Mouse (Mus musculus) kidney, postnatal 14 days (tissue): ENCODE measurements at regions not wholly inside any gene's neighbourhood (a gene's known extent, or its start where the extent isn't known, plus 50 kb on each side); places are given as distances from the start of the nearest gene placed in this dataset.
"Not testable (repeated sequence)": the region's sequence is repeated elsewhere in the genome, so short reads cannot be mapped to it uniquely, and the experiment has no call there.

Source experiments
- DNase-seq: peaks from one replicate; pipeline ENCODE4 v3.0.0; 2022; ENCODE audit warnings: mixed read lengths

DNA sequence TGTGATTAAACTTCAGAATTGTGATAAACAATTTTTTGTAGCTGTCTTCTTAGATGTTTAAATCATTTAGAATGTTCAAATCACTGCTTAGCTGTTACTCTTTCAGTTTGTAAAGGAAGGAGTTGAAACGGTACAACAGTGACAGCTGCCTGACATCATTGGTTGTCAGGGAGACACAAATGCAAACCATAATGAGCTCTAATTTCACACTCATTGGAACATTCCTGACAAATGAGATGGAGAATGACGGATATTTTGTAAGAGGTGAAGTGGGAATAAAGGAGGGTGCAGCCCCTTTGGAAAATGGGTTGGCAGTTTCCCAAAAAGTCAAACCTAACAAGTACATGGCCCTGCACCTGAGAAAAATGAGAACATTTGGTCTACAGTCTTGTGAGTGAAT, 62.5 kb downstream of the Rad51ap2 start:
- DNase-seq, result no peak

DNA sequence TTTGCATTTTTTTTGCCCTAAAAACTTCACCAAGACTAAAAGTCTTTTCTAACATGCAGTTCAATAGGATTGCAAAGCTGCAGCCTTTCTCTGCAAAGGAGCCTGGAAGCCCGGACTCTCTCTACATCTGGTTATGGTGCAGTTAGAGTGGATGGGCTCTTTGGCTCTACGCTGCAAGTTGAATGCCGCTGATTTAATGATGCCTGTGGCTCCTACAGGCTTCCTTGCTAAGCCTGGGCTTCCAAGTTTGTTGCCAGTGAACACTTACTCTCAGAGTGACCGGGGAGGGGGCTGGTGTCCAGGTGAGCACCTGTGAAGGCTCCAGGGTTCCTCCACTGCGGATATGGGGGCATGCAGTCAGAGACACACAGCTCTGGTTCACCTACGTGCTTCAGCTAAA, 107.0 kb downstream of the Rad51ap2 start:
- DNase-seq, result no peak

DNA sequence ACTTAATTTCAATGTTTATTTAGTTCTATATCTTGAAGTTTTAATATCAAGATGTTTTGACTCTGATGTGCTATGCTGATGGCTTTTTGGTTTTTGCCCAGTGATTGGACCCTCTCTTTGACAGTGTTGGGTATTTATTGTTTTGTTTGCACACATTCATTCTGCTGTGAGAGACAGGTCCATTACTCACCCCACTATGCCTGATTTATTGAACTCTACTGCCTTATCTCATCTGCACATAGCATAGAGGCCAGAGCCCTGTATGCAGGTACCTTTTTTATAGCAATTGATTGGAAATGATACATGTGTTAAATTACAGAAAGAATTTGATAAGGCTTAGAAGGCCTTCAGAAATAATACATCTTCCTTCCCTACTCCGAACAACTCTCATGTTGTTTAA, 114.3 kb downstream of the Rad51ap2 start:
- no peak for DNase-seq

DNA sequence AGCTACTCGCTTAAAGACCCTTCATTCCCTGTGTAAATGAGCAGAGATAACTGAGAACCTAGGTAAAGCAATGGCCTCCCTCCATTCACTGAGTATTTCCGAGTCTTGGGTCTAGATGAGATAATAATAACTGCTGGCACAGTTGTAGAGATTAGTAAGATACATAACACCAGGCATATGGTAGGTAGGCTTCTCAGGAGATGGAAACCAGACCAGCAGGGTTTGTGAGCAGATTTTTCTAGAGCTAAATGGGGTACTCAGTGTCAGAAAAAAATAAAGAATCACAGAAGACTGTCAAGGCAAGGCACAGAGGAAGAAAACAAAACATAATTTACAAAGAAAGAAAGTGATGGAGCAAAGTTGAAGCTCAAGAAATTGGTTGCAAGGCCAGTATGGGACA, 148.1 kb downstream of the Rad51ap2 start:
- no peak for DNase-seq

DNA sequence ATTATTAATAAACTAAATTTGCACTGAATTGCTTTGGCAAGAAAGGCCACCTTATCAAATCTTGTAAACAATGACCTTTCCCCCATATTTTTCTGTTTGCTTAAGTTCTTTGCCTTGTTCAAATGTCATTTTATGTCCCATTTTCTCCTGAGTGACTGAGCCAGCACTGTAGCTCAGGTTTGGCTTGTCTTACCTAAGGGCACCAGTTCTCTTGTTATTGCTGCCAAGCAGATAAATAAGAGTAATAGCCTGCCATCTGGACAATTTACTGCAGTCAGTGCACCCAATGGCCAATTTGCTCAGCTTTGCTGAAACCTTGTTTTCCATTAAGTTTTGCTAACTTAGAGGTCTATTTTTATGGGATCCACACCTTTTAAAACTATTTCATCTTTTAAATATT, 152.9 kb downstream of the Rad51ap2 start:
- DNase-seq, result no peak

DNA sequence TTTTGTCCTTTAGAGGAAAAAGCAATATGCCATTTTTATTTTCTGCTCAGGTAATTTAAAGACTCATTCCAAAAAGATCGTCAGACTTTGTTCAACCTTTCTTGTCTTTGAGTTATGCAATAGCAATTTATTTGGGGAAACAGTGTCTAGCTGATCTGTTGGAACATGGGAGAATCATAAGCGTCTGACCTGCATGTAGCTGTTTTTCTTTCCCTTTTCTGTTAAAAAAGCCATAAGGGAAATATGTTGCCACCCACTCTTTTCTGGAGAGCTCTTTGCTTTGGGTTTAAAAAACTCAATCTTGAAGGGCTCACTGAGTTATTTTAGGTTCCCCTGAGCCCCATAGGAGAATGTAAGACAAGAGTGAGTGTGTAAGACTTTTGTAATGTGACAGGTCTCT, 155.8 kb downstream of the Rad51ap2 start:
- no peak for DNase-seq

DNA sequence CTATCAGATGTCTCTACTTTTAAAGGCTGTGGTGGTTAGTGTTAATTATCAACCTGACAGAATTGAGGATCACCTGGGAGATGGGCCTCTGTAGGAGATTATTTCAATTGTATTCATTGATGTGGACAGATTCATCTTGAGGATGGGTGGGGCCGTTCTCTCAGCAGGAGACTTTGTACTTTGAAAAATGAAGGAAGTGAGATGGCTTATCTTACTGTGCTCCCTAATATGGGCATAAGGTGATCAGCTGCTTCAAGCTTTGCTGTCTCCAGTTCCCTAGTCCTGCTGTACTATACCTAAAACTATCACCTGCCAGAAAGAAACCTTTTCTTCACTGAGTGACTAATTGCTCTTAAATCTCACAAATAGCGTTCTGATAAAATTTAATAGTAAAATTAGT, 159.4 kb downstream of the Rad51ap2 start:
- DNase-seq, result no peak

DNA sequence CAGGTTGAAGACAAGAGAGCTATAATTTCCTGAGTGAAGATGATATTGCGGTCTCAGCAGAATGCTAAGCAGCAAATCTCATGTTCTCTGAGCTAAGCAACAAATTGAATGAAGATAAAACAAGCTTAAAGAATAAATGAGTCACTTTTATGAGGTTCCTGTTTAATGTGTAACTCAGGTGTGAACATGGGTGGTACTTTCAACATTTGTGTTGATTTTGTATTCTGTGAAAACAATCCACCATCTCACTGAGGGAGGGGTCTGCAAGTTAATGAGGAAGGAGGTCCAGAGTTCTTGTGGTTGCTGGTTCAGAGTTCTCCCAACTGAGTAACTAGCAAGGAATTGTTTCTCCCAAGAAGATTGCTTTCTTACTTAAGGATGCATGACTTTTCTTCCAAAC, 167.7 kb downstream of the Rad51ap2 start:
- DNase-seq, result peak; percentile 6

DNA sequence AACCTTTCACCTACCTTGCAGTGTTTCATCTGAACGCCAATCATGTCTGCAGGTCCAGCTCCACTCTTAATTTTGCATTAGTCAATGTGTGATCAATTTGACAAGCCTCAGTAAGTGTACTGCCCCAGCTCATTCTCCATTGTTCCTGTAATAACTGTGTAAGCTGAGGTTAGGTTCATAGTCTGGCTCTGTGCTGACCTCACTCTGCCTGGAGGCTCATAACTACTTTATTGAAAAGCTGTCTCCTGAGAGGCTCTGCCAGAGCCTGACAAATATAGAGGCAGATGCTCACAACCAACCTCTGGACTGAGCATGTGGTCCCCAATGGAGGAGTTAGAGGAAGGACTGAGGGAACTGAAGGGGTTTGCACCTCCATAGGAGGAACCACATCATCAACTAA, 174.3 kb downstream of the Rad51ap2 start:
- DNase-seq, result no peak

DNA sequence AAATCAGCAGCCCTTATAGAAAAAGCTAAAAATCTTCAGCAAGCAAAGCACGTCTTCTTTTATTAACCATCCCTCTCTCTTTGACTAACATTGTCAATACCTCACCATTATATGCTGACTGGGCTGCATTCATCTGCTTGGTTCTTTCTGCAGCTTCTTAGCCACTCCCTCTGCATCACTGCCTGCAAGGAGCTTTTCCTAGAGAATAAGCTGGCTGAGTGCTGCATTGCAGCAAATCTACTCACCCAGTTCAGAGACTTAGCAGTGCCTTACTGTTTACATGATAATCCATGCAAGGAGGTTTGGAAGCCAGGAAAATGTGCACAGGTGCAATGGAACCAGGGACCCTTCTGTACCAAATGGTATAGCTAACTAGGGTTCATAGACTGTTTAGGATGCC, 175.9 kb downstream of the Rad51ap2 start:
- DNase-seq, result no peak

DNA sequence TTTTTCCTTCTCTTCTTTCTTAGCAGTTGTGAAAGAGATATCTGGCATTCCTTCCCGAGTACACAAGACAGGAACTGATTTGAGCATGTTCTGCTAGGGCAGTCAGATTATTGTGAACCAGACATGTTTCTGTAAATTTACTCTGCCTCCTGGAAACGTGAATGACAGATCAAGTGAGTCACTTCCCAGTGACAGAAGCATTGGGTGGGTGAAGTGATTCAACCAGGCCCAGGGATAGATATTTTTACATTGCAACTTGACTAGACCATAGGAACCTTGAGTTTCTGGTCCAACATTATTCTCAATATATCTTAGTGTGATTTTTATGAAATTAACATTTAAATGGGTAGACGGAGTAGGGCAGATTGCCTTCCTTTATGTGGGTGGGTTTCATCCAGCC, 217.4 kb downstream of the Rad51ap2 start:
- no peak for DNase-seq

DNA sequence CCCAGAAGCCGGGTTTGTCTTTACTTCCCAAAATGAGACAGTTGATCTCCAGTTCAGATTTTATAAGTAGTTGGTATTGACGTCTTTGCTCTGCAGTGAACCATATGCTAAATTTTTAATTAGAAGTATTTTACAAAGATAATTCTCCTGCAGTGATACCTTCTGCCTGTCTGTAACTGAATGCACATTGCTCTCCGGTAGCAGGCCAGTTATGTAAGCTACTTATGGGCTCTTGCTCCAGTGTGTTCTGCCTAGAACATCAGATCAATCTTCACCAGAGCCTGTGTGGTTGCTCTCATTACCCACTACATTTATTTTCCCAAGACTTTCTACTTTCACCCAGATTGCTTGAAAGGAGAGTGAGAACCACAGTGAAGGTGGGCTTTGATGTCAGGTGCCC, 238.9 kb downstream of the Rad51ap2 start:
- DNase-seq, result no peak

DNA sequence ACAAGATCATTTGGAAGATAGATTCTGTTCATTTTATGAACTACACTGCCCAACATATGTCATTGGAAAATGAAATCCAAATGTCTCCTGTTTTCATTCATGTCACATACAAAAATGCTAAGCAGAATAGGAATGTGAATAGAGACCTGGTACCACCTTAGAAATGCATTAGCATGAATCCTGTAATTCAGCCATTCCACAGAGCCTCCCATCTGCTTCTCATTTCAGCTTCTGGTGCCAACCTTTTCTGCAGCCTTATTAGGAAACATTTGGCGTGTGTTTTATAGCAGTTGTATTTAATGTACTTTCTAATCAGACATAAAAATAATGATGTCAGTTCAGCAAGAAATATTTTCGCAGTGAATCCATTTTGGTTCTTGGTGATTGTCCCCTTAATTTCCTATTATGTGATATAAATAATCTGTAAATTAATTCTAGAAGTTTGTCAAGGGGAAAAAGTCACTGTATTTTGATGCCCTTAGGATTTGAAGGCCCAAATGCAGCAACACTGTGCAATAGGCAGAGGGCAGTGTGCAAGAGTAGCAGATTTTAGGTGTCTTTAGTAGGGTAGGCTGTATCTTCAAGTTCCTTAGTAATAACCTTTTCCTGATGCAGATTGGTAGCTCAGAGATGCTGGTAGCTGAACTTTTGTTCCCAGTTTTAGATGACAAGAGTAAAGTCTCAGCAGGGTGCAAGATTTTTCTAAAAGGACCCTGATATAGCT, 253.2 kb downstream of the Rad51ap2 start:
- no peak for DNase-seq

DNA sequence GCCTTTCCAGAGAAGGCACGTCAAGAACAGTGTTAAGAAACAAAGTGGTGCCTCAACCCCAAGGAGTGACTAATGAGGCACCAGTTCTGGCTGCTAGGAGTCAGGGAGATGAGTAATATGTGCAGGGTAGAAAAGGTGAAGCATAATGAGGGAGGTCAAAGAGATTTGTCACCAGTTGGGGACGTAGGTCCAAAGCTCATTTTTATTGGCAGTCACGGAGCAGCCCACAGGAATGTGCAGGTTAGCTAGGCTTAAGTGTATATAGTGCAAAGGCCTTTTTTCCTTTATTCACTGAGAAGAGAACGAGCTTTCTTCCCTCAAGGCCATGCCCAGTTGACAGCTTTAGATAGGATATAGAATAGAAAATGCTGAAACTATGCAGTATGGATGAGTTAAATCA, 261.8 kb downstream of the Rad51ap2 start:
- peak; percentile 17 for DNase-seq

DNA sequence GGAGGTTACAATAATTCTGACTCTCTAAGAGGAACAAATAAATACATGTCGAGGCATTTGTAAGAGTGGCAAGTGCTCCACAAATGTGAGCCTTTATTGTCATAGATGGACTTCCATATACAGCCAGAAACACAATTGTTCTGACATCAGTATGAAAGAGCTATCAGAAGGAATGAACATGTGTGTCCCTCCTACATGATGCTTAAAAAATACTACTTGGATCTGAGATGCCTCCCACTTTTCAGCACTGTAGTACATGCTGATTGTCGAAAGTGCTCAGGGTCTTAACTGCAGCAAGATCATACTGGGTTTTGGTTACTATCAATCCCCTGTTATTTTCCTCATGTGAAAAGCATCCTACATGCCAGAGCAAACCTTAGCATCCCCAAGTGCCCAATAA, 295.6 kb downstream of the Rad51ap2 start:
- no peak for DNase-seq

DNA sequence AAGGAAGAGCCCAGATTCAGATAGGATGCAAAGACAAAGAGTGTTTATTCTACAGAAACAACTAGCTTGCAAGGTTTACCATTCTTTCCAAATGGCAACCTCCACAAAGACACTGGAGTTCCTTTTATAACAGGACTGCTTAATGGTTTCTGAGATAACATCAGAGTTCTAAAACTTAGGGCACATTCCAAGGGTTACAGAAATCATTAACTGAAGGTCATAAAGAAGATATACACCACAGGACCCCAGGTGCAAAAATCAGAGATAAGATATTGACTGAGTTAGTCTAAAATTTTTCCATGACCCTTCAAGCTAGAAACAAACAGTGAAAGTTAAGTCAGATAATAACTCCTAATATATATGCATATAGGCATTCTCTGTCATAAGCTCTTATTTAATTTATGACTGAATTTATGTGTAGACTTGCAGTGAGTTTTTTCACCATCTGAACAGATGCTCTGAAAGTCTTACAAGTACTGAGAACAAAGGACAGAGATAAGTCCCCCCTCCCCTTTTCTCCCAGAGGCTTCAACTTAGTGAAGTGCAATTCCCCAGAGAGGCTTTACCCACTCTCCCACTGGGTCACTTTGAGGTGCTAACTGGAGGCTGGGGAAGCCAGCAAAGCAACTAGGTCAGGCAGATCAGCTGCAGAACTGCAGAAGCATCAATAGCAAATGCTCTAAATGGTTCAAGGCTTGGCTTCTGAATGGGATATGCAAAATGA, 298.5 kb downstream of the Rad51ap2 start:
- DNase-seq, result no peak

DNA sequence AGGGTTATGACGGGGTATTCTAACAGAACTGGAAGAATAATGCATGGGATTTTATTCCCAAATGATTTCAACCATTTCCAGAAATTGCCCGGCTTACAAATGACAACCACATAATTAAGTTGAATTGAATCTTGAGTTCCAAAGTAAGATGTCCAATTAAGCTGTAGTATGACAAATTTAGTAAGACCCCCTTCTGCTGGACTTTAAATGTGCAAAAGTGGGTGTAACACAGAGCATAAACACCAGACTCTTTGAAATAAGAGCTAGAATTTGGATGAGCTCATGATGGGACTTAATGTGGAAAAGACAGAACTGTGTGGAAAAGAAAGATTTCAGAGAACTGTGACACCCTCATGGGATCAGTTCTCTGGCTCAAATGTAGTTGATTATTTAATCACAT, 346.4 kb downstream of the Rad51ap2 start:
- DNase-seq, result no peak

DNA sequence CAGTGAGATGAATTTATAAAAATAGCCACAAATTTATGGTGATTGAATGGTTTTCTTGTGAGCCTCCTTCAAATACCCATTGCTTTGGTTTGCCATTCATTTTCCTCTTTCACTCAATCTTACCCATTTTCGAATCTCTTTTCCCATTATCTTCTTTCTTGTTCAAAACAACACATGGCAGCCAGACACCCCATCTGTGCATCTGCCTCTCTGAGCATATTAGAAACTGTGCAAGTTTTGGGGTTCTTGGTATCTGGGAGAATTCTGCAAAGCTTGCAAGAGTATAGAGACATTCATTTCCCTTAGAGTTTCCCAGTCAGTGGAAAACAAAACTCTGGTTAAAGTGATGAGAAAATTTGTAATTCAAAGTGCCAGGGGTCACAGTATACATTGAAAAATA, 347.3 kb downstream of the Rad51ap2 start:
- DNase-seq, result no peak

DNA sequence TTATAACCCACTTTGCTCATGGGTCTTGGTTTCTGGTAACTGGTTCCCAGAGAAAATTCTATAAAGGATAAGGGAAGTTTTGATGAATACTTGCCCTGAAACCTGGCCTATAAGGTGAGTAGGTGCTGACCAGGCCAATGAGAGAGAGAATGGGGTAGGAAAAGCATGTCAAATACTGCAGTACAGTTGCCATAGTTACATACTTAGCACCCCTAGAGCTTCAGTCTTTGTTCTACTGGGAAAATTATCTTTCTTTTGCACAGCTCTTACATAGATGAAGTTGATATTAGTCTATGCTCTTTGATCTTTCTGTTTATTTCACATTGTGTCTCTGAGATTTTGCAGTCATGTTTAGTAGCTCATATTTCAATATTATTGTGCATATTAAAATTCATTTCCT, 373.8 kb downstream of the Rad51ap2 start:
- DNase-seq, result no peak

DNA sequence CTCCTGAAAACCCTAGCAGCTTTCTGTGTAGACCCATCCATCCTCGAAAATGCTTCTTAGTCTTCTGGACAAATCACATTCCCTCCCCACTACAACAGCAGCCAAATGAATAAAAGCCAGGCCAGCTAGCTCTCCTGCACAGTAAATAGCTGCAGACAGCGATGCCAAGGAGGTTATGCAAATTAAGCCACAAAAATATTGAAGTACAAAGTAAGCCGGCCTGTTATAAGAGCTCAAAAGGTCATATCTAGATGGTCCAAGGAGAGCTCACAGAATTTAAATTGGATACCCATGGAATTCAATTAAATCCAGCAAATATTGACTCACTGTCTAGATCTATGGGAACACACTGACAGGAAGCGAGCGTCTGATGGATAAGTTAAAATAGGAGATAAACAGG, 375.4 kb downstream of the Rad51ap2 start:
- DNase-seq, result no peak

DNA sequence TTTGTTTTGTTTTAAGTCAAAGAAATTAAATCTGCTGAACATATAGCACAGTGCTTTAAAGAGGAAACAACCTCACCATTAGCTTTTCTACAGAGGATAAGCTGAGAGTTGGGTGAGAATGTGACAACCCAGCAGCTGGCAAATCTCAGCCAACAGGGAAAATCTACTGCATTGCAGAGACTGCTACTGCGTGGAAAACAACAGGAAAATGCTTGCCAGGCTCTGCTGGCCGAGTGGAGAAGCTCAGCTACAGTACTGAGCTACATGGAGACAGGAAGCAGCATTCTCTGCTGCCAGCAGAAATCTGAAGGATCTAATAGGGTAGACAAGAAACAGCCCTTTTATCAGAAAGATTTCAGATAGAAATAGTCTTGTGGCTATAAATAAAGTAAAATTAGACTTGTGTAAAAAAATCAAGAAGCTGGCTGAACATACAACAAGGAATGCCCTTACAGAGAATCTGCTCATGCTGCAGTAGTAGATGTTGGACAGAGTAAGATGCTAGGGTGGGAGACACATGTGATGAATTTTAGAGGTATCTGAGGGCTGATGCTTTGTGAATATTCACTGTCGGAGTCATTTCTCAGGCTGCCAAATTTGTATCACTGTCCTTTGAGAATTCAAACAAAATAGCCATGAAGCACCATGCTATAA, 382.1 kb downstream of the Rad51ap2 start:
- DNase-seq, result peak; percentile 5

DNA sequence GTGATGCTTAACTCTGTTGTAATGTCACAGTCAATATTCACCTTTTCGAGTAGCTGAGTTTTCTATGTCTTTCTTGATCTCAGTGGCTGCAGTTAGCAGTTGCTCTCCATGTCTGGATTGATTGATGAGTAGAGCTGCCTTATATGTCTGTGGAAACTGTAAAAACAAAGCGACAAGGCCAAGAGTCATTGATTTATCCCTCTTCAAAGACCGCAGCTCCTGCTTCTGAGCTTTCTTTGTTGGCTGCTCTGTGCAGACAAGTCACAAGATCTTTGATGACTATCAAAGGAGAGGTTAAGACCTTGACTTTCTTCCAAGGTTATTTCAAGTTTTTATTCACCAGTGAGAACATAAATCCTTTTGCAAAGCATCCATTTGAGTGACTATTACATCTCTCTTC, 395.2 kb downstream of the Rad51ap2 start:
- peak; percentile 5 for DNase-seq

DNA sequence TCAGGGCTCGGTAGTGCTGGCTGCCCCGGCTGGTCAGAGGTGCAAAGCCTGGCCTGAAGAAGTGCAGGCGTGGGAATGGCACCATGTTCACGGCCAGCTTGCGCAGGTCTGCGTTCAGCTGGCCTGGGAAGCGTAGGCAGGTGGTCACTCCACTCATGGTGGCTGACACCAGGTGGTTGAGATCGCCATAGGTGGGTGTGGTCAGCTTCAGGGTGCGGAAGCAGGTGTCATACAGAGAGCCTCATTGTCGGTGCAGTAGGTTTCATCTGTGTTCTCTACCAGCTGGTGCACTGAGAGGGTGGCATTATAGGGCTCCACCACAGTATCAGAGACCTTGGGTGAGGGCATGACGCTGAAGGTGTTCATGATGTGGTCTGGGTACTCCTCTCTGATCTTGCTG, 380.1 kb upstream of the Fam49a start:
- not testable (repeated sequence) for DNase-seq

DNA sequence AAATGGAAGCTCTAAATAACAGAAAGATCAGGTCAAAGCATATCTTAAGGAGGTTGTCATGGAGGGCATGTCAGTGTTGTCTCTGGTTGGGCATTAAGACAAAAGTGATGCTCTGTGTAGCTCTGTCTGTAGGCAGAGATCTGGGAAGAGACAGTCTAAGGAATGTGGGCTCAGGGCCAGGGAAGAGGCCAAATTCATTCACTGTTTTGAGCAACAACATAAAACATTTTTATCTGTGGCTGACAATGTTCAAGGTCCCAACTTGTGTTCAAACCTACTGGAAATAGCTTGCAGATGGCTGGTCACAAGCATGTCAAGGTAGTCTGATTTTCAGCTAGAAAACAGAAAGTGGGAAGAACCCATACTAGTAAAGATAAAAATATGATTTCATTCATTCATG, 374.6 kb upstream of the Fam49a start:
- DNase-seq, result no peak
